In the genomic region with DNA sequence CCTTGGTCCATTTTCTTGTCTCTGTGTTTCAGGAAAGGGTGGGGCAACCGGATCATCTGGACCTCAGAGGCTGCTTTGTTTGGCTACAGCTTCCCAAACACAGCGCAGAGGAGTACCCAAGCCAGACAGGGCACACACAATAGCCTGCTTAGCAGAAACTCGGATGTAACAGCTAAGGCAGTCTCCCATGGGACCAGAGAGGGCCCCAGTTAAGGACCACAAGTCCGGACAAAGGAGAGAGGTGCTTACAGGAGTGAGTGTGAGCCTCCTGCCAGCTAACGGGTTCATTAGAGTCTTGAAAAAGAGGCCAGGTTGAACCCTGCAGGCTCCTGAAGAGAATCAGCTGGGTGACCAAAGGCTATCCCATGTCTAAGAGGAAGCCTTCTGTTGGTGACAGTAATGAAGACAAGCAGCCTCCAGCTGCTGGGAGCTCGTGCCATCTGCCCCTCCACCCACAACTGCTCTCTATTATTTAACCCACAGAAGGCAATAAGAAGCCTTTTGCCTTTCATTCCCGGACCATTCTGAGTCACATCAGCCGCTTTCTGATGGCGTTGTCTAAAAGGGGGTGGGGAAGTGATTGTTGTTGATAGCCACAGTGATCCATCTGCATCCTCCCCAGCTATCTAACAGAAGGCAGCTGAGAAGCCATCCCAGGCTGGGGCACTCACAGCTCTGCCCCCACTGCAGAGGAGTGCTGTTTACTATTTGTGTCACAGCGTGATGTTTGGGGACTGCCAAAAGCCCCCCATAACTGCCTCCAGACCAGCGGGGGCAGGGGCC, we compare ENCODE assay signal across 11 mouse cellular contexts. TPM values are rescaled to one million over a fixed set of nuclear protein-coding genes. Genes with fewer than 3 reads are reported as not detected.
DNase-seq lines count a peak whose midpoint lies in the region; ATAC-seq and TF ChIP-seq lines count a peak whose summit lies in the region.
"Had no signal": no experiment of that assay in that cellular context is flagged by ENCODE, and none has a peak within 500 bp of the region (broad histone marks: within the 10 kb centered on the region; RNA-seq: fewer than 3 reads in every experiment).

No protein-coding gene starts in this region.

- TF ChIP-seq POLR2A in CH12.LX (IDR thresholded peaks at IDR 0.05; ENCODE audit: low read depth, low read length) = no peak
- no peak for TF ChIP-seq POLR2A in brain, embryonic 14.5 days (IDR thresholded peaks at IDR 0.05; ENCODE audit: borderline replicate concordance, extremely low read depth, insufficient read depth, insufficient read length, poor library complexity, severe bottlenecking)

- H3K9ac ChIP-seq in CH12.LX (ENCODE audit: insufficient read depth, low read depth) = no peak overlapping the region
- 0 out of 2 replicates have a peak overlapping the region, but pooled peaks have one; percentile 29 for H3K9ac ChIP-seq in hindbrain, embryonic 13.5 days
- H3K9ac ChIP-seq: kidney, embryonic 15.5 days had no signal

- dilution Hi-C loops in CH12.LX (cut with MboI; ENCODE audit: extremely low pct_ligation_motif_present, extremely low pct_unique_long_range_greater_than_20kb, low sequenced_read_pairs) = no loop called here

- no peak overlapping the region for H3K4me2 ChIP-seq in CH12.LX (ENCODE audit: insufficient read depth, low read depth, poor library complexity, severe bottlenecking)
- no peak overlapping the region for H3K4me2 ChIP-seq in hindbrain, embryonic 13.5 days
- H3K4me2 ChIP-seq: kidney, embryonic 15.5 days had no signal

- no peaks in the 10 kb centered on the region for H3K79me2 ChIP-seq in CH12.LX (replicated peaks; ENCODE audit: control insufficient read depth, extremely low read depth, insufficient read depth, poor library complexity, severe bottlenecking)

- no peaks in the 10 kb centered on the region for H3K9me3 ChIP-seq in CH12.LX (replicated peaks; ENCODE audit: low read length)
- H3K9me3 ChIP-seq in hindbrain, embryonic 13.5 days = no peaks in the 10 kb centered on the region
- H3K9me3 ChIP-seq: kidney, embryonic 15.5 days had no signal

- no peak for TF ChIP-seq CTCF in CH12.LX (conservative IDR thresholded peaks at IDR 0.05 in 1 of 2, IDR thresholded peaks at IDR 0.05 in 1 of 2; ENCODE audit: low read depth in 2 of 2, low read length in 2 of 2)
- no peak for TF ChIP-seq CTCF in brain, embryonic 14.5 days (IDR thresholded peaks at IDR 0.05; ENCODE audit: borderline replicate concordance, extremely low read depth, insufficient read depth, insufficient read length)

- no peaks in the 10 kb centered on the region for H3K36me3 ChIP-seq in CH12.LX (replicated peaks in 1 of 2; ENCODE audit: control insufficient read depth in 1 of 2, insufficient read depth in 1 of 2, low read length in 1 of 2)
- H3K36me3 ChIP-seq in hindbrain, embryonic 13.5 days = no peaks in the 10 kb centered on the region
- H3K36me3 ChIP-seq: kidney, embryonic 15.5 days had no signal

- no peak overlapping the region for H3K4me3 ChIP-seq in CH12.LX (replicated peaks in 1 of 3; ENCODE audit: low read depth in 2 of 3, low read length in 2 of 3, poor library complexity in 1 of 3)
- no peak overlapping the region for H3K4me3 ChIP-seq in hindbrain, embryonic 13.5 days
- H3K4me3 ChIP-seq: kidney, embryonic 15.5 days had no signal

- H3K27me3 ChIP-seq in CH12.LX (replicated peaks) = no peaks in the 10 kb centered on the region
- no peaks in the 10 kb centered on the region for H3K27me3 ChIP-seq in hindbrain, embryonic 13.5 days
- H3K27me3 ChIP-seq: kidney, embryonic 15.5 days had no signal

- DNase-seq in CH12.LX (ENCODE audit: extremely low read depth) = peak; percentile 29
- peak; percentile 83 for DNase-seq in brain, embryonic 14.5 days (ENCODE audit: low read depth)
- peak; percentile 12 to 50 for DNase-seq in lung, postnatal 4 days
- DNase-seq in ovary, postnatal 36 days (ENCODE audit: low spot score) = no peak
- no peak for DNase-seq in adrenal gland, postnatal 25 days
- DNase-seq in natural killer cell, adult 2 months (ENCODE audit: low spot score in 2 of 2) = no peak
- no peak for DNase-seq in yolk sac, embryonic 10.5 days (ENCODE audit: low spot score)
- DNase-seq: adrenal gland, postnatal 14 days had no signal

- peak; percentile 81 for ATAC-seq in hindbrain, embryonic 13.5 days (ENCODE audit: low FRiP score)

- peaks cover 5 to 14% of the 10 kb centered on the region in 2 experiments; a peak in 3 of 4 replicates for H3K4me1 ChIP-seq in CH12.LX (ENCODE audit: control insufficient read depth in 1 of 2, insufficient read depth in 2 of 2)
- peaks cover 29% of the 10 kb centered on the region for H3K4me1 ChIP-seq in hindbrain, embryonic 13.5 days (replicated peaks)

- TF ChIP-seq EP300 in CH12.LX (IDR thresholded peaks at IDR 0.05; ENCODE audit: low read length) = no peak

- no peak for TF ChIP-seq RAD21 in CH12.LX (IDR thresholded peaks at IDR 0.05; ENCODE audit: low read depth, low read length)

- in situ Hi-C loops in CH12.LX (cut with MboI; ENCODE audit: low pct_ligation_motif_present, low pct_unique_long_range_greater_than_20kb, low sequenced_read_pairs) = no loop called here

- no peak overlapping the region for H3K27ac ChIP-seq in CH12.LX (ENCODE audit: insufficient read depth, low read depth)
- H3K27ac ChIP-seq in hindbrain, embryonic 13.5 days = peak overlapping the region; percentile 84
- H3K27ac ChIP-seq: kidney, embryonic 15.5 days had no signal

- WGBS in hindbrain, embryonic 13.5 days = 21% methylated on average over 11 of the region's 11 CpGs

TF ChIP-seq in CH12.LX, 34 proteins besides CTCF, POLR2A, EP300 and RAD21:
- TF ChIP-seq CHD2 (IDR thresholded peaks at IDR 0.05; ENCODE audit: low read length) (no peak), HCFC1 (IDR thresholded peaks at IDR 0.05; ENCODE audit: low read depth, low read length) (no peak), ZC3H11A (IDR thresholded peaks at IDR 0.05; ENCODE audit: low read depth, low read length) (no peak), MAZ (IDR thresholded peaks at IDR 0.05; ENCODE audit: low read depth, low read length) (no peak), SMC3 (IDR thresholded peaks at IDR 0.05; ENCODE audit: low read depth, low read length) (no peak), TCF12 (IDR thresholded peaks at IDR 0.05; ENCODE audit: low read depth, low read length) (no peak), NELFE (IDR thresholded peaks at IDR 0.05; ENCODE audit: low read depth, low read length) (no peak), ETS1 (conservative IDR thresholded peaks at IDR 0.05; ENCODE audit: low read depth, low read length) (no peak), PAX5 (IDR thresholded peaks at IDR 0.05; ENCODE audit: low read length) (no peak), JUND (conservative IDR thresholded peaks at IDR 0.05; ENCODE audit: low read depth, low read length) (no peak), KAT2A (IDR thresholded peaks at IDR 0.05; ENCODE audit: insufficient replicate concordance, low read length) (no peak), USF1 (IDR thresholded peaks at IDR 0.05; ENCODE audit: low read depth, low read length) (no peak), MAX (IDR thresholded peaks at IDR 0.05; ENCODE audit: low read length) (no peak), POLR2AphosphoS2 (IDR thresholded peaks at IDR 0.05; ENCODE audit: low read depth, low read length) (no peak)

RNA-seq across cellular contexts. Expression of gene Sstr2, which starts 35.1 kb away (rescaled TPM):
- total RNA-seq in CH12.LX (2012; rRNA removed) = not detected in 2 replicates
- not detected in 2 replicates for total RNA-seq in CH12.LX (2014; rRNA removed)
- polyA plus RNA-seq in CH12.LX (2012; ENCODE audit: insufficient read length, low read depth) = not detected in 2 replicates
- 29.0 and 67.3 TPM in 2 replicates for polyA plus RNA-seq in brain, embryonic 14.5 days (2012; rRNA removed)
- 32.8 and 34.9 TPM in 2 replicates for polyA plus RNA-seq in hindbrain, embryonic 13.5 days (2015; fragmentation: Nextera tagmentation; extraction: Ambion mirVana)
- total RNA-seq in adrenal gland, postnatal 25 days (2021) = 0.85 and 2.6 TPM in 2 replicates
- total RNA-seq: liver, adult 2 months had no signal

Comparison
In these comparisons a context has a peak if more than half of its experiments do, and no peak if none do; other contexts are left out.
1. DNase-seq: peak in CH12.LX (single experiment), brain, embryonic 14.5 days (single experiment) and lung, postnatal 4 days (2 of 2); none in ovary, postnatal 36 days (single experiment), adrenal gland, postnatal 25 days (single experiment), natural killer cell, adult 2 months (0 of 2) and yolk sac, embryonic 10.5 days (single experiment).
2. RNA of gene Sstr2, which starts 35.1 kb away (polyA plus RNA-seq): 32.8 to 34.9 TPM in hindbrain, embryonic 13.5 days and 29.0 to 67.3 TPM in brain, embryonic 14.5 days; not detected in CH12.LX; every median in the first group is over 10 times any median in the second.